In genomic region chr11:46842015-46842726, GRCm38 (mm10) we compare ENCODE assay signal across 30 mouse cellular contexts. TPM values are rescaled to one million over a fixed set of nuclear protein-coding genes. Genes with fewer than 3 reads are reported as not detected.
DNase-seq lines count a peak whose midpoint lies in the region; ATAC-seq and TF ChIP-seq lines count a peak whose summit lies in the region.
"Had no signal": no experiment of that assay in that cellular context is flagged by ENCODE, and none has a peak within 500 bp of the region (broad histone marks: within the 10 kb centered on the region; RNA-seq: fewer than 3 reads in every experiment).

No protein-coding gene starts in this region.

- POLR2A ChIA-PET in Patski (lab: Charles Lee), result interaction anchor here (0.6 kb wide), 1 partner anchor 106 kb away, joined by 4 read pairs; no protein-coding TSS in a partner anchor

- H3K4me2 ChIP-seq in heart, embryonic 15.5 days, result no peak overlapping the region
- no peak overlapping the region for H3K4me2 ChIP-seq in lung, postnatal 0 days (replicated peaks; ENCODE audit: low read depth, low read length)
- H3K4me2 ChIP-seq: embryonic facial prominence, embryonic 15.5 days; heart, embryonic 13.5 days; hindbrain, embryonic 12.5 days; hindbrain, embryonic 15.5 days had no signal

- no peak overlapping the region for H3K4me3 ChIP-seq in heart, embryonic 15.5 days
- no peak overlapping the region for H3K4me3 ChIP-seq in layer of hippocampus, adult 2 months
- no peak overlapping the region for H3K4me3 ChIP-seq in lung, postnatal 0 days (ENCODE audit: low read depth, low read length)
- H3K4me3 ChIP-seq: embryonic facial prominence, embryonic 15.5 days; heart, adult 2 months; heart, embryonic 10.5 days; heart, embryonic 13.5 days; hindbrain, embryonic 12.5 days; hindbrain, embryonic 15.5 days had no signal

- in situ Hi-C loops in Patski (cut with MboI; ENCODE audit: low pct_unique_long_range_greater_than_20kb), result no loop called here

- no peaks in the 10 kb centered on the region for H3K36me3 ChIP-seq in heart, embryonic 15.5 days
- no peaks in the 10 kb centered on the region for H3K36me3 ChIP-seq in lung, postnatal 0 days (ENCODE audit: insufficient read depth, low read length)
- H3K36me3 ChIP-seq: embryonic facial prominence, embryonic 15.5 days; G1E; heart, embryonic 10.5 days; heart, embryonic 13.5 days; hindbrain, embryonic 12.5 days; hindbrain, embryonic 15.5 days had no signal

- 0 out of 2 replicates have a peak overlapping the region, but pooled peaks have one; percentile 9 for H3K27ac ChIP-seq in heart, embryonic 15.5 days
- peak overlapping the region; percentile 18; the same call in 1 of the 2 replicates for H3K27ac ChIP-seq in layer of hippocampus, adult 2 months
- H3K27ac ChIP-seq in lung, postnatal 0 days (ENCODE audit: low read length), result no peak overlapping the region
- H3K27ac ChIP-seq: embryonic facial prominence, embryonic 15.5 days; heart, adult 2 months; heart, embryonic 10.5 days; heart, embryonic 13.5 days; hindbrain, embryonic 12.5 days; hindbrain, embryonic 15.5 days had no signal

- H3K4me1 ChIP-seq in heart, embryonic 15.5 days (replicated peaks), result peaks cover 6% of the 10 kb centered on the region; the same call in 1 of the 2 replicates
- no peaks in the 10 kb centered on the region for H3K4me1 ChIP-seq in lung, postnatal 0 days (ENCODE audit: insufficient read depth, low read depth, low read length)
- H3K4me1 ChIP-seq: embryonic facial prominence, embryonic 15.5 days; heart, embryonic 10.5 days; hindbrain, embryonic 12.5 days; hindbrain, embryonic 15.5 days had no signal

- no peak for ATAC-seq in heart, embryonic 15.5 days (replicated peaks; ENCODE audit: insufficient number of reproducible peaks, insufficient read depth, low FRiP score, low read depth)
- peak; percentile 72 for ATAC-seq in lung, postnatal 0 days
- peak; percentile 80 for ATAC-seq in Patski
- ATAC-seq: activated CD4-positive, CD25-positive, alpha-beta regulatory T cell, adult 4 months; forebrain, embryonic 14.5 days had no signal

- TF ChIP-seq EP300 in lung, postnatal 0 days (IDR thresholded peaks at IDR 0.05), result 0 out of 2 replicates have a peak, but pooled peaks have one; percentile 9

- H3K9me3 ChIP-seq in heart, embryonic 15.5 days (replicated peaks), result no peaks in the 10 kb centered on the region
- no peaks in the 10 kb centered on the region for H3K9me3 ChIP-seq in lung, postnatal 0 days (ENCODE audit: low read length)
- H3K9me3 ChIP-seq: embryonic facial prominence, embryonic 15.5 days; G1E; heart, embryonic 10.5 days; heart, embryonic 13.5 days; hindbrain, embryonic 12.5 days; hindbrain, embryonic 15.5 days had no signal

- H3K27me3 ChIP-seq in heart, embryonic 15.5 days, result no peaks in the 10 kb centered on the region
- no peaks in the 10 kb centered on the region for H3K27me3 ChIP-seq in lung, postnatal 0 days (replicated peaks; ENCODE audit: insufficient read depth, low read length)
- H3K27me3 ChIP-seq in Patski, result no peaks in the 10 kb centered on the region
- H3K27me3 ChIP-seq: CH12.LX; embryonic facial prominence, embryonic 15.5 days; heart, embryonic 13.5 days; hindbrain, embryonic 12.5 days; hindbrain, embryonic 15.5 days had no signal

- DNase-seq in heart, adult 18-20 months, result no peak
- DNase-seq in layer of hippocampus, adult 2 months (ENCODE audit: low spot score in 2 of 2), result no peak
- DNase-seq in layer of hippocampus, adult 8-10 months (ENCODE audit: low spot score in 2 of 2), result no peak
- peak; percentile 67 for DNase-seq in lung, postnatal 0 days (ENCODE audit: low spot score)
- no peak for DNase-seq in lung, postnatal 36 days
- DNase-seq in Patski (ENCODE audit: low read depth, low spot score), result peak; percentile 20
- DNase-seq: adrenal gland, adult 8-10 months; adrenal gland, postnatal 25 days; B cell, adult 2 months; cerebellum, adult 11-12 months; cerebellum, adult 8-10 months; cerebellum, postnatal 10 days; cerebellum, postnatal 36 days; embryo, embryonic 11 days; gastrocnemius, postnatal 25 days; heart, adult 2 months had no signal

- WGBS in heart, embryonic 15.5 days, result 44% methylated on average over 2 of the region's 2 CpGs
- WGBS in lung, postnatal 0 days, result 38% methylated on average over 2 of the region's 2 CpGs

- CTCF ChIA-PET in Patski (lab: Charles Lee), result no interaction called here

- no peak for TF ChIP-seq CTCF in layer of hippocampus, adult 2 months (conservative IDR thresholded peaks at IDR 0.05)
- no peak for TF ChIP-seq CTCF in lung, postnatal 0 days (IDR thresholded peaks at IDR 0.05)
- no peak for TF ChIP-seq CTCF in Patski (IDR thresholded peaks at IDR 0.05)

- H3K9ac ChIP-seq in heart, embryonic 15.5 days, result no peak overlapping the region
- H3K9ac ChIP-seq in lung, postnatal 0 days (replicated peaks; ENCODE audit: low read depth), result no peak overlapping the region
- H3K9ac ChIP-seq: embryonic facial prominence, embryonic 15.5 days; heart, embryonic 13.5 days; hindbrain, embryonic 12.5 days; hindbrain, embryonic 15.5 days had no signal

RNA-seq across cellular contexts. Expression of gene Timd4, which starts 31.6 kb away (rescaled TPM):
- polyA plus RNA-seq in heart, embryonic 15.5 days (2015; fragmentation: Nextera tagmentation; extraction: Ambion mirVana), result 0.37 and 0.42 TPM in 2 replicates
- 1 to 10 TPM; 2.4 to 4.4 TPM for total RNA-seq in heart, adult 18-20 months (2021)
- not detected for total RNA-seq in layer of hippocampus, adult 2 months (2021)
- total RNA-seq in layer of hippocampus, adult 8-10 months (2022), result not detected
- 0.13 and 0.14 TPM in 2 replicates for polyA plus RNA-seq in lung, postnatal 0 days (2015; fragmentation: Nextera tagmentation; extraction: Ambion mirVana)
- not detected for polyA plus RNA-seq in Patski (2021)
- total RNA-seq: CH12.LX; G1E; hematopoietic stem cell, adult 5-6 weeks had no signal
- polyA plus RNA-seq: activated CD4-positive, CD25-positive, alpha-beta regulatory T cell, adult 4 months; embryonic facial prominence, embryonic 11.5 days; forebrain, embryonic 11.5 days; G1E; heart, postnatal 0 days; hindbrain, embryonic 12.5 days had no signal

Comparison
In these comparisons a context has a peak if more than half of its experiments do, and no peak if none do; other contexts are left out.
1. DNase-seq: peak in lung, postnatal 0 days (single experiment) and Patski (single experiment); none in heart, adult 18-20 months (0 of 2), layer of hippocampus, adult 2 months (0 of 2), layer of hippocampus, adult 8-10 months (0 of 2) and lung, postnatal 36 days (single experiment).